Mouse (Mus musculus) NIH3T3 (cell line): ENCODE results near the gene Anxa5.

Source experiments
- DNase-seq: peaks from one replicate; pipeline ENCODE4 v3.0.0-alpha.2; 2012; ENCODE audit warnings: low read depth

The Anxa5 gene

DNA sequence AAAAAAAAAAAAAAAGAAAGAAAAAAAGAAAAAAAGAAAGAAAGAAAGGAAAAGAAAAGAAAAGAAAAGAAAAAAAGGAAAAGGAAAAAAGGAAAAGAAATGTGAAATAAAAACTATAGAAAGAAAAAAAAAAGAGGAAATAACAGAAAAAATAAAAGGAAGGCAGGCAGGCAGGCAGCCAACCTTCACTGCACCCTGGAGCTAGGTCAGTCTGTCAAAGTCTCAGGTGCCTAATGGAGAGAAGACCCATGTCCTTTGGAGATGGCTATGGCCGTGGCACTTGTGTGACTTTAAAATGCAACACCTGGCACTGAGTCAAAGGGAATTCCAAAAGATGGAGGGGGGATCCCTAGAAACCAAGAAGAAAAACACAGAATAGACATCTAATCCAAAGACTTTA is 12.7 kb upstream of the Anxa5 start:
- DNase-seq = no peak

DNA sequence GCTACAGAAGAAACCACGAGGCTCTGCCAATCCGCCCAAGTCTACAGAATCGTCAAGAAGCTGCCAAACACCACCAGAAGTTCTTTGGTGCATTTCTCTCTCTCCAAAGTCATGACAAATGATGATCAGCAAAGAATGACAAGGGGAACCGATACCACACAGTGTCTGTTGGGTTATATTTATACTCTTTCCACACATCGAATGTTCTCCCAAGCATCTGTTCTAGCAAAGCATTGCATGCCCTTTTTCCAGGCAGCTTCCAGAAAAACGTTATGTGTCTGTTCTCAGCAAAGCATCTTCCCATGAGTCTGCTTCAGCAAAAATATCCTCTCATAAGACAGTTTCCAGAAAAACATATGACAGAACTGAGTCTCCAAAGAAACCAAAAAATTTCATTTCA is 11.2 kb upstream of the Anxa5 start:
- no peak for DNase-seq

DNA sequence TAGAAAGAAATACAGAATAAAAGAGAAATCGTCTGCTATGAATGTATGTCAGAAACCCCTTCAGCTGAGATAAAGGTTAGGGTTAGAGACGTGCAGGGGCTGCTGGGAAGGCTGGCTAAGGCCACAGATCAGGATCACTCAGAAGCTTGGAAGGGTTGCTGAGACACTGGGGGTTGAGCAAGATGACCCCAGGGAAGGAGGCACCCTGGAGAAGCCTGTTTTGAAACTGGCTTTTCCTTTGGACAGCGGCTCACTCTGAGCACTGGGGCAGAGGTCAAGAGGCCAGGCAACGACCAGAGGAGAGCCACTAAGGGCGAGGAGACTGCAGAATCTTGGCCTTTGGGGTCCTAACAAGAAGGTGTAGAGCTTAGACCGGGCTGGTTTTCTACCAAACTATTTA is 10.5 kb upstream of the Anxa5 start:
- no peak for DNase-seq

DNA sequence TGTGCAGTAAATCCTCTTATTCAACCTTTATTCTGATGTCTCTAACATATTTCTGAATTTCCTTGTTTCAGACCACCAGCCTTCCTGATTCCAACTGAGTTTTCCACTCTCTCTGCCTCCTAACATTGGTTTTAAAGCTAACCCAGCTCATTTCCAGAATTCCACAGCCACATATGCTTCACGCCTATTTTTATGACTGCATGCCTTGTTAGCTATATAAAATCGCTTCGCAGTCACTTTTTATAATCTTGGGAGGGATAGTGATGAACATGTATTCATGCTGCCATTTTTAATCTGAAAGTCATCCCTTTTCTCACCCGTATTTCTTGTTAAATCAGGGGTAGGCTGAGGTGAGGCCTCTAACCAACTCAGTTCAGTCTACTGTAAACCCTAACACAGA is 8.6 kb upstream of the Anxa5 start:
- no peak for DNase-seq

DNA sequence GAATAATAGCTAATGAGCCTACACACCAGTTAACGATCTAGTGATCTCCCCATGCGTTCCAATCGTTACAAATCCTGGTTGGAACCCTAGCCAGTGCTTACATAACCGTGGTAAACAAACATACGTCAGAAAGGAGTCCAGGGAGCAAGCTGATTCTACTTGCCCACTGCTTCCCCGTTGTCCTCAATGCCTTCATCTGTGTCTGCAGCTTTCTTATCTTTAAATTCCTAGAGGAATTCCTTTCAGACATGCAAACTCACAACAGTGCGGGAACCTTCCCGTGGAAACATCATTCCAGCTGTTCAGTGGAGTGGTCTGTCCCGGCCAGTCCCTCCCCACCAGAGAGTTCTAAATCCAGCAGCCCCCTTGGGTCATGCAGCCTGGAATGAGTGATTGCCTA is 7.2 kb upstream of the Anxa5 start:
- no peak for DNase-seq

DNA sequence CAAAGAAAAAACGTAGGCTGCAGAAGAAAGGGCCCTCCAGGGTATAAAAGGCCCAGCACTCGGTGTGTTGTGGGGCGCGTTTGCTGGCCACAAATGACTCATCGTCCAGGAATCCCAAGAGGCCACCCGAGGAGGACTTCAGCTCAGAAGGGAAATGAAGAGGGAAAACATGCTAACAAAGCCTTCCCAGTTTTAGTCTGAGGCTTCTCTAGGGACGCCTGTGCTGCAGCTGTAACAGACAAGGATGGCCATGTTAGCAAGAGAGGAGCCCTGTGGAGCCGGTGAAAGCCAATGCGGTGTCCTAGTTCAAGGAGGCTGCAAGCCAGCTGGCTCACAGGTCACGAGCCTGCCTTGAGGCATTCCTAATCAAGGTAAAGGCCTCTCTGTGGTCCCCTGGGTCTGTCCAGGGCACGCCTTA is 6.1 kb upstream of the Anxa5 start:
- DNase-seq = peak; percentile 90

DNA sequence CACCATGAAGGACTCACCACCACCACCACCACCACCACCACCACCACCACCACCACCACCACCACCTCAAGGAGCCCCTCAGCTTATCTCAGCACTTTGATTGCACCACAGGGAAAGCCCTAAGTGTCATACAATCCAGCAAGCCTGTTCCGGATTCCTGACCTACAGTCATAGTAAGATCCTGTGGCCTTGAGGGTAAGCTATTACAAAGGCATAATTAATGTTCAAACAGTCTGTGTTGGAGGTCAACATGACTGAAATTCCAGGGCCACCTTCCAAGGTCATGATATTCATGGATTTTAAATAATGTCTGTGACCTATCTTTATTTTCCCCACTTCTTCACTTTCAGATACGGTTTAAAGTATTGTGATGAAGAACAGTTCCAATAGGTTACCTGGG is 4.8 kb upstream of the Anxa5 start:
- DNase-seq = no peak

DNA sequence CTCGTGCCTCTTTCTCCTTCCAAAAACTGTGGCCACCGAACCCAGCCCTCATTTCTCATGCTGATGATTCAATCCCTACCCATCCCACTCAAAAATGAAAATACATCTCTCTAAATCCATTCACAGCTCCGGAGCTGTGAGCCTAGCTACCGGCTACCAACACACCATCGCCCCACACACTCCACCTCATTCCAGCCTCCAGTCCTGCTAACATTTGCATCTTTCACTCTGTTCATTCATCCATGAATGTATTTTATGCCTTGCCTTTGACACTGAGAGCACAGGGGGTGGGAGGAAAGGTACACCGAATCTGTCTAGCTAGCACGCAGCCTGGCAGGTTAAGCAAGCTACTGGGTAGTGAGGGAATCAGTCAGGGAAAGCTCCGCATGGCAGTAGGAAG is 3.1 kb upstream of the Anxa5 start:
- DNase-seq = no peak

DNA sequence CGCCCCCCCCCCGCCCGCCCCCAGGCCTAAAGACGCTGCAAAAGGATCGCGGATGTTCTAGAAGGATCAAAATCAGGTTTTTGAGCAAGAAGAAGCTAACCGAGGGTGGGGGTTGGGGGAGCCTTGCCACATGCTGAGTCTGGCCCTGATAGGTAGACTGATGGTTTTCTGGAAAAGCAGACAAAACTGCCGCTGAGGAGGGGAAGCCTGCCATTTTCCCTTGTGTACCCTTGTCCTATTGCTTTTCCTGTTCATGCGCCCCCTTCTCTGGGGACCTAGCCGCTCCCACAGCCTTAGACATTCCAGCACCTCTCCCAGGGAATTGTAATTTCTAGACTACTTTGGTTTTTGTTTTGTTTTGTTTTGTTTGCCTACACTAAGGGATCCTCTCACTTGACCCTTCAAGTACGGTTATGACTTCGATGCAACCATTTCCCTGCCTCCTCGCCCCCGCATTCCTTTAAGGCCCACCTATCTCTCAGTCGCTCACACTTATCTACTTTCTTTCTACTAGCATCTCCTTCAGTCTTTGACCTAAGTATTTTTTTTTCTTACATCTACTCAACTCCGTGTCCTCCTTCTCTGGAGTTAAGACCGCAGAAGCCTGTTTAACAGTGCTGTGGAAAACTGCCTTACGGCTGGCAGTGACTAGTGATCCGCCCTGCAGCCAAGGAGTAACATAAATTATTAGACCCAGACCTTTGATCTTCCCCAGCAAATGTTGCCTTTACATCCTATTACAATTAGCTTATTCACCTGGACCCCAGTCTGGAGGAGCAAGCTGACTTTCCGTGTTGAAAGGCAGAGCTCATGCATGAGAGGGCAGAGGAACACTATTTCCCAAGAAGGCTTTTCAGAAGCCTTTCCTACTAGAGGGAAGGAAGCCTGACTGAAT is 814 bp upstream of the Anxa5 start:
- DNase-seq = peak; percentile 65

DNA sequence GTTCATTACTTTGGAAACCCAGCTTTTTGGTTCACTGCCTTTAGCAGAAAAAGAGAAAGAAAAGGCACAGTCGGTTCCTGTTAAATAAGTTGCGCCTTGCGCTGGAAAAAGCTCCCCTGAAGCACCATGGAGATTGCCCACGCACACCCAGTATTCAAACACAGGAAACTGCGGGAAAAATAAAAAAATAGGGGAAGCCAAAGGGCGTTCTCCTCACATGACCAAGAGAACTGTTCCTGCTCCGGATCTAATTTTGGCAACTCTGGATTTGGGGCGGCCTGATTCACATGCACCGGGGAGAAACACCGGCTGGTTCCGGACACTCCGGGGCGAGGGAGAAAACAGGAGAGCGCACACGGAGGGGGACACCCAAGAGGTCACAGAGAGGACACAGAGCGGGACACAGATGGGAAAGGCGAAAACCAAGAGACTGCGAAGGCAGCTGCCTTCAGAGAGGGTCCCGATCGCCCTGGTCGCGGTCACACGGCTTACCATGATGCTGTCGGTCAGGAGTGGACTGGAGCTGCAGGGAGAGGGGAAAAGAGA is 683 bp downstream of the Anxa5 start:
- DNase-seq = peak; percentile 76

DNA sequence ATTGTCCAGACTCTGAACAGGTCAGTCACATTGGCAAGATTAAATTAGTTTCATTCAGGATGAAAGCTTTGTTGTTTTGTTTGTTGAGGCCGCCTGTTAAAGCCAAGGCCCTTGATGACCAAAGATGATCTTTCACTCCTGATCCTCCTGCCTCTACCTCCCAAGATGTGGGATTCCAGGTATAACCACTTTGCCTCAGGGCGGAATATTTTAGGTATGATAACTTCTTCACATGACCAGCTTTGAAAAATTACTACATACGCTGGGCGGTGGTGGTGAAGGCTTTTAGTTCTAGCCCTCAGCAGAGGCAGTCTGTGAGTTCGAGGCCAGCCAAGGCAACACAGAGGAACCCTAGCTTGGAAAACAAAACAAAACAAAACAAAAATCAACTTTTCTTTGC is 1.3 kb downstream of the Anxa5 start:
- no peak for DNase-seq

DNA sequence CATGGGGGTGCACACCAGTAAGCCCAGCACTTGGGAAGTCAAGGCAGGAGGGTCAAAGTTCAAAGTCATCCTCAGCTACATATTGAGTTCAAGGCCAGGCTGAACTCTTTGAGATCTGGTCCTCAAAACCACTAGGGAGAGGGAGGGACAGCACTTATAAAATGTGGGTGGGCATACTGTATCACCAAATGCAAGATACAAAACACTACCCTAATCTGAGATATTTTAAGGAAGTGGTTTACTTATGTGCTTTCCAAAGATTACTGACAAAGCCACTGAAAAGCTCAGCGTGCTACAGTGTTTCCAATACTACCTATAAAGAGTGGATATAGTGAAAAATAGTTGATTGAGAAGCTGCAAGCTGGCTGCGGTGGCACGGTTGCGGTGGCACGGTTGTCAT is 2.5 kb downstream of the Anxa5 start:
- DNase-seq = no peak

DNA sequence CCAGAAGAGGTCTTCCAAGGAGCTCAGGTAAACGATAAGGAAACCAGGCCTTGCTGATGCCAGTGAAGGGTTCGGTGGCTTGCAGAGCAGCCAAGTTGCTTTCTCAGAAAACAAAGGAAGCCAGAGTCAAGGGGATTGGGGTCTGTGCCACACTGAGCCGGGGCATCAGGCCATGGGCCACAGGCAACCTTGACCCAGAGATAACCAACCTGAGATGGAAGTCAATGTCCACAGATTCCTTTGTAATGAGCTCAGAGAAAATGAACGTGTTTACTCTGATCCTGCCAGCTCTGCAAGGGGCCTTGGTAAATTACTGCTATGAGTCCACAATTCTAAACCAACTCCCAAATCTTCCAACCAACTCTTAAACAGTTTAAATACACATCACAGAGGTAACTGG is 3.8 kb downstream of the Anxa5 start:
- DNase-seq = no peak

DNA sequence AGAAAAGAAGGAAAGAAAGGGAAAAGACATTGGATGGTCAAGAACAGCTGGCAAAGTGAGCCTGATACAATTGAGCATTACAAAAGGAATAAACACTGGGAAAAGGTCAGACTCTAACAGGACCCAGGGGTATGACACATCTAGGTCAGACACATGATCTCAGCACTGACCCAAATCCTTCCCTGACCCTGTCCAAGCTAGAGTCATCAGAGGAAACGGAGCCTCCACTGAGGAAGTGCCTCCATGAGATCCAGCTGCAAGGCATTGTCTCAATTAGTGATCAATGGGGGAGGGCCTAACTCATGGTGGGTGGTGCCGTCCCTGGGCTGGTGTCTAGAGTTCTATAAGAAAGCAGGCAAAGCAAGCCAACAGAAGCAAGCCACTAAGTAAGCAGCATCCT is 6.8 kb downstream of the Anxa5 start:
- peak; percentile 77 for DNase-seq

DNA sequence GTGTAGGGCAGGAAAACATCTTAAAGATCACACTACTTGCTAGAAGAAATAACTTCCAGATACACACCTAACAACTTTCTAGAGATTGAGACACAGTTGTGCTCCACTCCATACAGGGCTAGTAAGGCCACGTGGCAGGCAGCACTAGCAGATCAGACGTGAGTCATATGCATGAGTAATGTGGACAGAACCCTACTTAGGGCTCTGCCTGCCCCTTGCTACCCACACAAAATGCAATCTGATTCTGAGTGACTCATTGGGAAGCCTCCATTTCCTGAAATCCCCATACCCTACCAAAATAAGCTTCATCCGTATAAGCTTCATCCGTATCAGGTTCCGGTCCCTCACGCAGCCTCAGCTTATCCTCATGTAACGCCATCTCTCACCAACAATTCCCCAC is 8.1 kb downstream of the Anxa5 start:
- DNase-seq = peak; percentile 90

DNA sequence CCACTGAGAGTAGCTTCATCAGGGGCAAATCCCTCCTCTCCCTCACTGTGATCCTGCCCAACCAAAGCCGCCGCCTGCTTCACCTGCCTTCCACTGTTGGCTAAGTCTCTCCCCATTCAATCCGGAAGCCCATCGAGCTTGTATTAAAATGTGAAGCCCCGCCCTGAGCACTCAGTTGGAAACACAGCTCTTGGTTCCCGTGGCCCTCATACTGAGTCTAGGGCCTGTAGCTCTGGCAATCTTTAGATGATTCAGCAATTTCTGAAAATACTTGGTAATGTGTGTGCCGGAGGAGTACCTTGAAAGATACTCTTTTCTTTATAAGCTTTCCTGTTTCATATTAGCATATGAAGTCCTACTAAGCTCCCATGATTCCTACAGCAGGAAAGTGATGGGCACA is 10.2 kb downstream of the Anxa5 start:
- DNase-seq = no peak

DNA sequence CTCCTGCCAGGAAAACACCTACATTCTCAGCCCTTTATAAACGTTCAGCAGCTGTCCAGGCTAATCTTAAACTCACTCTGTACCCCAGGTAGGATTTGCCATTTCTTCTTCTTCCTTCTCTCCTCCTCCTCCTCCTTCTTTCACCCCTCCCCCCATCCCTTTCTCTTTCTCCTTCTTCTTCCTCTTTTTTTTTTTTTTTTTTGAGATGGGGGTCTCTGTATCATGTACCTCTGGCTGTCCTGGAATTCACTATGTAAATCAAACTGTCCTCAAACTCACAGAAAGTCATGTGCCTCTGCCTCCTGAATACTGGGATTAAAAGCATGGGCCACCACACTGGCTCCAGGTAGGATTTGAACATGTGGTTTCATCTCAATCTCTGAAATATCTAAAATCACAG is 13.3 kb downstream of the Anxa5 start:
- no peak for DNase-seq

DNA sequence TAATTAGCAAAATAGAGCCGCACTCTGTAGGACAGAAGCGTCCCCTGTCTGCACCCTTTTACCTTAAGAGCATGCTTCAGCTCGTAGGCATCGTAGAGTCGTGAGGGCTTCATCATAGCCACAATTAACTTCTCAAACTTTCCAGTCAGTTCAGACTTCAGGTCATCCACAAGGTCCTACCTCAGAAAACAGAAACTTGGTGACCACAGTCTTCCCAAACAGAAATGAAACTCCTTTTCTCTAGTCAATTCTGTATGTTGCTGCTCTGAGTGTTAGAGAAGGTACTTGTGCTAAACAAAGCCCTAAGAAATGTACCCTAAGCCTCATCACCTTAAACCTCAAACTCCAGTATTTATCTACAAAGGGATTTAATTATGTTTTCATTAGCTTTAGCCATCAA is 13.9 kb downstream of the Anxa5 start:
- no peak for DNase-seq

DNA sequence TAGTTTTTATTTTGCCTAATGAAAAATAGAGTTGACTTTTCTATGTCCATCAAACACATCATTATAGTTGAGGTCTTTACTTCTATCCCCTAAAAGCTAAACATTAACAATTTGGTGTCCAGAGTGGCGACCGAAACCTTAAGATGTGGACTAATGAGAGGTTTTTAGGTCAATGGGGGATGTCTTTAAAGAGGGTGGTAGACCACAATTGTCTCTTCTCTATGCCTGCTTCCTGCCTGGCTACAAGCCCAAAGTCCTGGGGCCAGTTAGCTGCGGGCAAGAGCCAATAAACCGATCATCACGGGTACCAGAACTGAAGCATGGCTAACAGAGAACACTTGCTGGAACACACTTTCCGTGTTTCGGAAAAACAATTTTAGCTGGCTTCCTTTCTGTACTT is 15.0 kb downstream of the Anxa5 start:
- DNase-seq = no peak

DNA sequence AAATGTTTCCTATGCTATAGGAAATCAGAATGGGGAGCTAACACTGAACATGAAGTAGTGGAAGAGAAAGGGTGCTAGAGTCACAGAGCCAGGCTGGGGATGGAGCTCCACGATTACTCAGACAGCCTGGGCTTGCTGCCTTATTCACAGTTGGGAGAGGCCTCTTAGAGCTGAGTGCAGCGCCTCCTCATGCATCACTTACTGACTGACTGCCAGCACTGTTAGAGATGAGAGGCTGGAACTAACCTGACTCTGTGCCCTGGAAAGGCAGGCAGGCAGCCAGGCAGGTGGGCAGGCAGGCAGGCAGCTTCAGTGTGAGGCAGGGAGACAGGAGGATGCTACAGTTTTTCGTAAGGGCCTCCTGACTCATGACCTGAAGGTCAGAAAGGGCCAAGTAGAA is 20.1 kb downstream of the Anxa5 start:
- no peak for DNase-seq

DNA sequence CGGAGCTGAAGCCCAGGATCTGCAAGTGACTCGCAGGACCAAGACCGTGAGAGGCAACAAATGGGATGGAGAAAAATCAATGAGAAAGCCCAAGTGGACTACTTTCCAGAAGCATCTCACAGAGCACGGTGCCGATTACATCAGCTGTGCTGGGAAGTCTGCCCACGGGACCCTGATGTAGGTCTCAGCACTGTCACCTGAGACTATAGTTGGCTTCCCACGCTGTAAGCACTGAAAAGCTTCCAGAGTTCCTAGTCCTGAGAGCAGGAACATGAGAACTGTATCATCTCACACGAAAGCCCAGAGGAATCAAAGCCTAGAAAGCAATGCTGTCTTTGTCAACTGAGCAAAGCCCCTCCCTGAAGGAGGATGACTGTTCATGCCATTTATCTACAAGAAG is 20.6 kb downstream of the Anxa5 start:
- no peak for DNase-seq

DNA sequence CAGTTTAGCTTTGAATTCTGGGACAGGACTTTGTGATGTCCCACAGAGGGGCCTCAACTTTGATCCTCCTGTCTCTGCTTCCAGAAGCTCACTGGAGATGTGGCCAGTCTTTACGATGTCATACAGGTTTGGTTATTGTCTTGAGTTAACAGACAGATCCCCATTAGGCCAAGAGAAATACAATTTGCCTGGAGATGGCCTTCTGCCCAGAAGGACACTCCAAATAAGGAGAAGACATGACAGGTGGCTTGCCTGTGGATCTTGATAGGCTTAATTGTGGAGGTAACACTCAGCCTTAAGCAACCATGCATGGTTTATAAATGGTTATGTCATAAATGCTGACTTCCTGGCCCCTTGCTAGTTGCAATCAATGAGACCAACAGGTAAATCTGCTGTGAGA is 23.2 kb downstream of the Anxa5 start:
- DNase-seq = no peak

DNA sequence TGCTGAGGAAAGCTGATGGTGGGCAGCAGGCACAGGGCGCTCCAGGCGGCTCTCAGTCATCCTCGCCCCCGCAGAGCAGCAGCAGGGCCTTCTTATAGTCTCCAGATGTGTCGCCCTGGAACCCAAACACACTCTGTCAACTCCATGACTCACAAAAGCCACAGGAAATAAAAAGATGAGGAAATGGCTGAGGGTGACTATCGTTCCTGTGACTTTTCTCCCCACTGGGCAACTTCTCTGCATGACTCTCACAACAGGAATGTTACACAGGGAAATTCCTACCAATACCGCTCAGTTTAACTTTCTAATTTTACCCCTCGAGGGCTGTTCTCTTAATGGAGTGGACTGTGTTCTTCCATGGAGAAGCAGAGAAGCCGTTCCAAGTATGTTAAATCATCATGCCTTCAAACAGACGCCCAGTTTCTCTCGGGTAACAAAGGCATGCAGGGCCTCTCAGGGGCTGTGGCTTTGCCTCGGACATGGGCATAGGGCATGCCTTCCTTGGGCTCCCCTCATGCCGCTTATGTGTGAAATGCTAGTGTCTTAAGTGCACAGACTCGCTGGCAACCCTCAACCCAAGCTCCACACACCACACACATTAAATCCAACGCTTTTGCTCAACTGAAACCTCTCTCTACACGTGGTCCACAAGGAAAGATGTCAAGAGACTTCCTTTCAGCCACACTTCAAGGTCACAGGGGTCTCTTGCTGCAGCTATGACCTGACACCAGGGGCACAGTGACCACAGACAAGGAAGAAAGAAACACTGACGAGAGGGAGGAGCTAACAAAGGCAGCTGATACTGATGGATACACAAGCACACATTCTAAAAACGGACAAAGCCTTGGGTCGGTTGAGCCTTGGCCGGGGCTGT is 26.2 kb downstream of the Anxa5 start:
- DNase-seq = peak; percentile 88
